Mouse (Mus musculus) MEL (cell line): Measurements from ENCODE around the gene Ccnk. TPM values are rescaled to one million over a fixed set of nuclear protein-coding genes. Genes with fewer than 3 reads are reported as not detected.
A peak's percentile ranks its signal among the peaks of the same experiment; 100 is the strongest.

Source experiments
- DNase-seq: peaks from one replicate; pipeline ENCODE4 v3.0.0; 2011; ENCODE audit warnings: low read depth, low spot score
- H3K27ac ChIP-seq: 2 replicates; pipeline ENCODE4 v1.5.1; 2012; ENCODE audit warnings: low read depth, mild to moderate bottlenecking, control low read depth, low read length, moderate library complexity; ENCODE audit not compliant: control insufficient read depth
- H3K27me3 ChIP-seq, 2 experiments: fragments of 150-350 bp in 1 of 2; sonication (generic) in 1 of 2; 2 replicates each; pipeline ENCODE4 v1.6.1; 2012; ENCODE audit warnings: low read length in 2 of 2, mild to moderate bottlenecking in 2 of 2, improper control_type of control experiment in 1 of 2, moderate library complexity in 1 of 2; ENCODE audit not compliant: insufficient read depth in 2 of 2, control insufficient read depth in 1 of 2
- H3K36me3 ChIP-seq, 2 experiments: 2 replicates each; pipeline ENCODE4 v1.6.1; 2012 to 2014; ENCODE audit warnings: low read length in 2 of 2, improper control_type of control experiment in 1 of 2, inconsistent platforms in 1 of 2, mild to moderate bottlenecking in 1 of 2; ENCODE audit not compliant: insufficient read depth in 2 of 2, control insufficient read depth in 1 of 2
- H3K4me1 ChIP-seq, 2 experiments: fragments of 150-350 bp in 1 of 2; sonication (generic) in 1 of 2; 2 replicates each; pipeline ENCODE4 v1.6.1; 2012; ENCODE audit warnings: low read length in 2 of 2, improper control_type of control experiment in 1 of 2, mild to moderate bottlenecking in 1 of 2; ENCODE audit not compliant: insufficient read depth in 2 of 2, control insufficient read depth in 1 of 2
- H3K4me3 ChIP-seq, 2 experiments: fragments of 150-350 bp in 1 of 2; sonication (generic) in 1 of 2; 2 replicates each; pipeline ENCODE4 v1.5.1; 2012; ENCODE audit warnings: low read depth in 2 of 2, low read length in 2 of 2, mild to moderate bottlenecking in 2 of 2, moderate library complexity in 2 of 2, control low read depth in 1 of 2, improper control_type of control experiment in 1 of 2; ENCODE audit not compliant: control insufficient read depth in 1 of 2, insufficient read depth in 1 of 2
- H3K79me2 ChIP-seq: 2 replicates; pipeline ENCODE4 v1.6.1; 2012; ENCODE audit warnings: mild to moderate bottlenecking, low read length, moderate library complexity; ENCODE audit not compliant: control insufficient read depth, poor library complexity, insufficient read depth
- H3K9ac ChIP-seq: 2 replicates; pipeline ENCODE4 v1.6.1; 2012; ENCODE audit warnings: low read depth, mild to moderate bottlenecking, control low read depth, low read length, moderate library complexity; ENCODE audit not compliant: control insufficient read depth, poor library complexity, severe bottlenecking
- H3K9me3 ChIP-seq: fragments of 150-350 bp; sonication (generic); replicated peaks from 2 replicates; pipeline ENCODE4 v1.6.1; 2012; ENCODE audit warnings: mild to moderate bottlenecking, low read length, improper control_type of control experiment, moderate library complexity; ENCODE audit not compliant: insufficient read depth
- BHLHE40 ChIP-seq: IDR thresholded peaks from 2 replicates; pipeline ENCODE4 v1.6.1; 2012; ENCODE audit warnings: low read depth, mild to moderate bottlenecking, inconsistent platforms, low read length, improper control_type of control experiment, borderline replicate concordance
- CHD1 ChIP-seq: IDR thresholded peaks from 2 replicates; pipeline ENCODE4 v1.6.1; 2012; ENCODE audit warnings: low read depth, mild to moderate bottlenecking, inconsistent platforms, low read length, improper control_type of control experiment
- CHD2 ChIP-seq: IDR thresholded peaks from 2 replicates; pipeline ENCODE4 v1.6.1; 2011; ENCODE audit warnings: low read length, improper control_type of control experiment
- CTCF ChIP-seq, 3 experiments: IDR thresholded peaks in 2 of 3; conservative IDR thresholded peaks in 1 of 3; 2 replicates each; pipeline ENCODE4 v1.5.1; 2011 to 2012; ENCODE audit warnings: low read length in 3 of 3, low read depth in 2 of 3, mild to moderate bottlenecking in 2 of 3, improper control_type of control experiment in 1 of 3, inconsistent platforms in 1 of 3, mixed read lengths in 1 of 3, moderate library complexity in 1 of 3; ENCODE audit not compliant: control insufficient read depth in 1 of 3, insufficient read depth in 1 of 3, poor library complexity in 1 of 3, severe bottlenecking in 1 of 3
- ELF1 ChIP-seq: IDR thresholded peaks from 2 replicates; pipeline ENCODE4 v1.6.1; 2014; ENCODE audit warnings: low read depth, mild to moderate bottlenecking, inconsistent platforms, low read length, improper control_type of control experiment, moderate library complexity
- EP300 ChIP-seq, 2 experiments: IDR thresholded peaks; 2 replicates each; pipeline ENCODE4 v1.6.1; 2011; ENCODE audit warnings: improper control_type of control experiment in 2 of 2, low read length in 2 of 2, low read depth in 1 of 2, mild to moderate bottlenecking in 1 of 2
- ETS1 ChIP-seq: IDR thresholded peaks from 2 replicates; pipeline ENCODE4 v1.6.1; 2012; ENCODE audit warnings: low read depth, mild to moderate bottlenecking, inconsistent platforms, low read length, improper control_type of control experiment, moderate library complexity
- GATA1 ChIP-seq: IDR thresholded peaks from 2 replicates; pipeline ENCODE4 v1.6.1; 2011; ENCODE audit warnings: low read depth, low read length, improper control_type of control experiment
- HCFC1 ChIP-seq: IDR thresholded peaks from 2 replicates; pipeline ENCODE4 v1.6.1; 2012; ENCODE audit warnings: low read depth, mild to moderate bottlenecking, inconsistent platforms, low read length, improper control_type of control experiment, moderate library complexity
- MAFK ChIP-seq: IDR thresholded peaks from 2 replicates; pipeline ENCODE4 v1.6.1; 2011; ENCODE audit warnings: low read depth, mild to moderate bottlenecking, low read length, improper control_type of control experiment, borderline replicate concordance
- MAX ChIP-seq: IDR thresholded peaks from 2 replicates; pipeline ENCODE4 v1.6.1; 2011; ENCODE audit warnings: low read length, improper control_type of control experiment
- MAZ ChIP-seq: IDR thresholded peaks from 2 replicates; pipeline ENCODE4 v1.6.1; 2012; ENCODE audit warnings: low read depth, mild to moderate bottlenecking, inconsistent platforms, low read length, improper control_type of control experiment
- MEF2A ChIP-seq: IDR thresholded peaks from 2 replicates; pipeline ENCODE4 v1.6.1; 2014; ENCODE audit warnings: low read depth, mild to moderate bottlenecking, inconsistent platforms, low read length, improper control_type of control experiment; ENCODE audit not compliant: poor library complexity, insufficient replicate concordance, severe bottlenecking; ENCODE audit errors: extremely low read depth
- MXI1 ChIP-seq: IDR thresholded peaks from 2 replicates; pipeline ENCODE4 v1.6.1; 2011; ENCODE audit warnings: mild to moderate bottlenecking, low read depth, low read length, improper control_type of control experiment
- MYB ChIP-seq: IDR thresholded peaks from 2 replicates; pipeline ENCODE4 v1.6.1; 2011; ENCODE audit warnings: mild to moderate bottlenecking, low read depth, low read length, improper control_type of control experiment
- MYC ChIP-seq: IDR thresholded peaks from 2 replicates; pipeline ENCODE4 v1.6.1; 2011; ENCODE audit warnings: low read depth, mild to moderate bottlenecking, low read length, improper control_type of control experiment, moderate library complexity
- NELFE ChIP-seq: IDR thresholded peaks from 2 replicates; pipeline ENCODE4 v1.6.1; 2011; ENCODE audit warnings: low read depth, low read length, improper control_type of control experiment
- POLR2A ChIP-seq, 2 experiments: IDR thresholded peaks; 2 replicates each; pipeline ENCODE4 v1.6.1; 2011 to 2012; ENCODE audit warnings: low read length in 2 of 2, mild to moderate bottlenecking in 2 of 2, control low read depth in 1 of 2, improper control_type of control experiment in 1 of 2, low read depth in 1 of 2, moderate library complexity in 1 of 2; ENCODE audit not compliant: control insufficient read depth in 1 of 2, insufficient read depth in 1 of 2, poor library complexity in 1 of 2
- POLR2AphosphoS2 ChIP-seq: IDR thresholded peaks from 2 replicates; pipeline ENCODE4 v1.6.1; 2011; ENCODE audit warnings: low read length, improper control_type of control experiment
- POLR2AphosphoS5 ChIP-seq: IDR thresholded peaks from 2 replicates; pipeline ENCODE4 v1.6.1; 2012; ENCODE audit warnings: low read depth, borderline replicate concordance, mild to moderate bottlenecking, inconsistent platforms, low read length, moderate library complexity, mixed read lengths
- RAD21 ChIP-seq: IDR thresholded peaks from 2 replicates; pipeline ENCODE4 v1.6.1; 2011; ENCODE audit warnings: mild to moderate bottlenecking, low read depth, low read length, improper control_type of control experiment
- RCOR1 ChIP-seq: IDR thresholded peaks from 2 replicates; pipeline ENCODE4 v1.6.1; 2012; ENCODE audit warnings: low read depth, mild to moderate bottlenecking, inconsistent platforms, low read length, improper control_type of control experiment
- SIN3A ChIP-seq: IDR thresholded peaks from 2 replicates; pipeline ENCODE4 v1.6.1; 2012; ENCODE audit warnings: low read length, improper control_type of control experiment, inconsistent platforms
- TAL1 ChIP-seq: IDR thresholded peaks from 2 replicates; pipeline ENCODE4 v1.6.1; 2012; ENCODE audit warnings: mild to moderate bottlenecking, inconsistent platforms, low read length, moderate library complexity, mixed read lengths
- TBP ChIP-seq: IDR thresholded peaks from 2 replicates; pipeline ENCODE4 v1.8.0; 2011; ENCODE audit warnings: low read depth, low read length, improper control_type of control experiment
- TCF12 ChIP-seq: IDR thresholded peaks from 2 replicates; pipeline ENCODE4 v1.6.1; 2014; ENCODE audit warnings: low read depth, mild to moderate bottlenecking, inconsistent platforms, low read length, improper control_type of control experiment, moderate library complexity
- UBTF ChIP-seq: IDR thresholded peaks from 2 replicates; pipeline ENCODE4 v1.6.1; 2012; ENCODE audit warnings: low read depth, mild to moderate bottlenecking, inconsistent platforms, low read length, improper control_type of control experiment, moderate library complexity, borderline replicate concordance; ENCODE audit not compliant: insufficient read depth
- USF1 ChIP-seq: IDR thresholded peaks from 2 replicates; pipeline ENCODE4 v1.6.1; 2014; ENCODE audit warnings: low read depth, mild to moderate bottlenecking, inconsistent platforms, low read length, improper control_type of control experiment, moderate library complexity
- ZC3H11A ChIP-seq: IDR thresholded peaks from 2 replicates; pipeline ENCODE4 v1.6.1; 2012; ENCODE audit warnings: low read depth, mild to moderate bottlenecking, inconsistent platforms, low read length, improper control_type of control experiment
- ZKSCAN1 ChIP-seq: IDR thresholded peaks from 2 replicates; pipeline ENCODE4 v1.6.1; 2012; ENCODE audit warnings: low read depth, mild to moderate bottlenecking, inconsistent platforms, low read length, improper control_type of control experiment, moderate library complexity
- ZMIZ1 ChIP-seq: IDR thresholded peaks from 2 replicates; pipeline ENCODE4 v1.6.1; 2012; ENCODE audit warnings: low read depth, mild to moderate bottlenecking, inconsistent platforms, low read length, improper control_type of control experiment, moderate library complexity
- ZNF384 ChIP-seq: IDR thresholded peaks from 2 replicates; pipeline ENCODE4 v1.6.1; 2012; ENCODE audit warnings: low read depth, mild to moderate bottlenecking, inconsistent platforms, low read length, improper control_type of control experiment
- polyA plus RNA-seq, 2 experiments: library from polyadenylated mRNA; stranded (reverse) in 1 of 2; unstranded in 1 of 2; fragments of >175 nt in 1 of 2; fragments of >200 nt in 1 of 2; gene quantifications; 2 replicates each; pipeline versions ENCODE4 v1.2.1 to v1.2.4; 2012; ENCODE audit warnings: low replicate concordance in 2 of 2, low read depth in 1 of 2; ENCODE audit not compliant: insufficient read length in 2 of 2, insufficient read depth in 1 of 2, missing spikeins in 1 of 2
- total RNA-seq: library from RNA; depleted of rRNA; stranded (reverse); fragments of 300-350 nt; gene quantifications from 2 replicates; pipeline ENCODE4 v1.2.3, GENCODE M21; 2012

Ccnk gene
- total and polyA plus RNA-seq, 3 experiments = 7.6 to 69.6 (median 62.8) TPM

DNA sequence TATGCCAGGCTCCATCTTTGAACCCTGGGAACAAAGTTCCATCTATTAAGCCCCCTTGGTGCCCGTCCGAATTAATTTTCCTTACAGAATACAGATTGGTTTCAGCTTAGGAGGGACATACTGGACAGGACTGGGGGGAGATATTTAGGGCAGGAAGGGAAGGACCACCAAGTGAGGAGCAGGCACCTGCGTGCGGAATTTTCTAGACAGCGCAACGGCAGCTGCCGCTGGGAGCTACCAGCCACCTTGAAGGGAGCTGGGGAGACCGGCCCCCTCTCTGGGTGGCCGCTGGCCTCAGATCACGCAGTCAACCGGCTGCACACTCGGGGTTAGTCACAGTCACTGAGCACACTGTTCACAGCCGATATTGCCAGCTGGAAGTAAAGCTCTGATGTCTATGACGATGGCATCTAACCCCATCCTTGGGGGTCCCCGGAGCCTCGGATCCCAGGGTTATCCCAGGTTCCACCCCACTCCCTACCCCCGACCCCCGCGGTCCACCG is 62.9 kb downstream of the Ccnk start:
- H3K79me2 ChIP-seq = peaks cover 5% of the 10 kb centered on the region; the same call in 1 of the 2 replicates
- no peaks in the 10 kb centered on the region for H3K27me3 ChIP-seq
- no peaks in the 10 kb centered on the region for H3K9me3 ChIP-seq
- H3K4me3 ChIP-seq = no peak overlapping the region
- TF ChIP-seq ZC3H11A (no peak), MAFK (no peak), SIN3A (no peak)
- no peak overlapping the region for H3K9ac ChIP-seq
- peaks cover 3 to 8% of the 10 kb centered on the region in 2 experiments; a peak in 3 of 4 replicates for H3K4me1 ChIP-seq
- no peak overlapping the region for H3K27ac ChIP-seq
- H3K36me3 ChIP-seq = peaks cover 0 to 5% of the 10 kb centered on the region in 2 experiments; a peak in 1 of 4 replicates
- no peak for DNase-seq

DNA sequence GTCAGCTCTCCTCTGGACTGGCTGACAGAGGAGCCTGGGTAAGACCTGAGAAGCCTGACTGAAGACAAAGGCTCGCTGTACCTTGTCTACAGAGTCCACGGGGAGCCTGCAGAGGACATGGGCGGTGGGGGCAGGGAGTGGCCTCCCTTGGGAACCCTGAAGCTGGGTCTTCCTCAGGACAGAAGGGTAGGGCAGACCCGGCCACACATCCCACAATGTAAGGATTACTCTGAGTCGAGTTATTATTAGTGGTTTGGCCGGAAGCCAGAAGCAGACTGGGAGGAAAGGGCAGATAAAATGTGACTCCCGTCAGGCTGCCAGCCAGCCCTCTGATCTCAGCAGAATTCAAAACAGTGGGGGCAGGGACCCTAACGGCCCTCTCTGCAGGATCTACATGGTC is 65.4 kb downstream of the Ccnk start:
- H3K9me3 ChIP-seq = no peaks in the 10 kb centered on the region
- no peaks in the 10 kb centered on the region for H3K27me3 ChIP-seq
- H3K36me3 ChIP-seq = peaks cover 0 to 5% of the 10 kb centered on the region in 2 experiments; a peak in 1 of 4 replicates
- peak; percentile 83 for DNase-seq
- H3K4me1 ChIP-seq = peaks cover 3 to 8% of the 10 kb centered on the region in 2 experiments; a peak in 3 of 4 replicates
- peaks cover 5% of the 10 kb centered on the region; the same call in 1 of the 2 replicates for H3K79me2 ChIP-seq
- no peak overlapping the region for H3K4me3 ChIP-seq
- H3K9ac ChIP-seq = no peak overlapping the region
- H3K27ac ChIP-seq = no peak overlapping the region
- TF ChIP-seq TAL1 = peak; percentile 62
- TF ChIP-seq MXI1 = peak; percentile 46; the same call in 1 of the 2 replicates
- TF ChIP-seq NELFE = no peak
- no peak for TF ChIP-seq MEF2A
- no peak for TF ChIP-seq MYB
- no peak for TF ChIP-seq ELF1
- peak; percentile 52; the same call in 1 of the 2 replicates for TF ChIP-seq GATA1
- TF ChIP-seq HCFC1 = no peak
- no peak for TF ChIP-seq RAD21
- TF ChIP-seq ZMIZ1 = no peak
- TF ChIP-seq UBTF = no peak
- no peak for TF ChIP-seq POLR2AphosphoS2
- peak; percentile 57 to 73 for TF ChIP-seq EP300 (IDR thresholded peaks at IDR 0.05; ENCODE audit: low read depth in 1 of 2, low read length in 2 of 2)
- TF ChIP-seq CTCF (IDR thresholded peaks at IDR 0.05 in 2 of 3, conservative IDR thresholded peaks at IDR 0.05 in 1 of 3; ENCODE audit: control insufficient read depth in 1 of 3, insufficient read depth in 1 of 3, low read depth in 2 of 3, low read length in 3 of 3, poor library complexity in 1 of 3, severe bottlenecking in 1 of 3) = no peak
- TF ChIP-seq POLR2A (IDR thresholded peaks at IDR 0.05; ENCODE audit: control insufficient read depth in 1 of 2, insufficient read depth in 1 of 2, low read depth in 1 of 2, low read length in 2 of 2, poor library complexity in 1 of 2) = no peak
- peak; percentile 69 for TF ChIP-seq TCF12
- TF ChIP-seq ZC3H11A = no peak
- TF ChIP-seq MAX = no peak
- 0 out of 2 replicates have a peak, but pooled peaks have one; percentile 15 for TF ChIP-seq MAFK
- no peak for TF ChIP-seq ZKSCAN1
- no peak for TF ChIP-seq USF1
- TF ChIP-seq RCOR1 = peak; percentile 91
- TF ChIP-seq POLR2AphosphoS5 = no peak
- no peak for TF ChIP-seq BHLHE40
- TF ChIP-seq TBP = no peak
- TF ChIP-seq ETS1 = peak; percentile 74; the same call in 1 of the 2 replicates
- TF ChIP-seq MAZ = no peak
- TF ChIP-seq ZNF384 = no peak
- no peak for TF ChIP-seq CHD1
- no peak for TF ChIP-seq MYC
- TF ChIP-seq CHD2 = no peak
- TF ChIP-seq SIN3A = 0 out of 2 replicates have a peak, but pooled peaks have one; percentile 23
